Mouse (Mus musculus): ENCODE results near the gene Rab8b.
"Not testable (repeated sequence)": the region's sequence is repeated elsewhere in the genome, so short reads cannot be mapped to it uniquely, and the experiment has no call there.

DNA sequence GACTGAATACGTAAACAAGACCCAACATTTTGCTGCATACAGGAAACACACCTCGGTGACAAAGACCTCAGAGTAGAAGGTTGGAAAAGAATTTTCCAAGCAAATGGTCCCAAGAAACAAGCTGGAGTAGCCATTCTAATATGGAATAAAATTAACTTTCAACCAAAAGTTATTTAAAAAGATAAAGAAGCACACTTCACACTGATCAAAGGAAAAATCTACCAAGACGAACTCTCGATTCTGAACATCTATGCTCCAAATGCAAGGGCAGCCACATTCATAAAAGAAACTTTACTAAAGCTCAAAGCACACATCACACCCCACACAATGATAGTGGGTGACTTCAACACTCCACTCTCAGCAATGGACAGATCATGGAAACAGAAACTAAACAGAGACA lies 27.0 kb downstream of the Rab8b start:
- TF ChIP-seq USF1 (IDR thresholded peaks at IDR 0.05; ENCODE audit: low read depth); TCF12 (IDR thresholded peaks at IDR 0.05; ENCODE audit: insufficient read depth, poor library complexity, severe bottlenecking); REST (IDR thresholded peaks at IDR 0.05; ENCODE audit: insufficient read depth, insufficient read length); POLR2A (IDR thresholded peaks at IDR 0.05; ENCODE audit: insufficient read length, low read depth); MAX (IDR thresholded peaks at IDR 0.05; ENCODE audit: low read depth); MYOG (IDR thresholded peaks at IDR 0.05; ENCODE audit: control insufficient read depth in 1 of 3, insufficient read depth in 1 of 3, insufficient read length in 2 of 3, low read depth in 2 of 3); MYOD1 (IDR thresholded peaks at IDR 0.05; ENCODE audit: control insufficient read depth in 1 of 3, insufficient read length in 2 of 3, low read depth in 2 of 3): not testable (repeated sequence)
